Mouse (Mus musculus) liver, embryonic 14.5 days (tissue): ENCODE measurements around the gene Teddm2.

Source experiments
- CTCF ChIP-seq: IDR thresholded peaks from 2 replicates; pipeline ENCODE4 v1.5.1; 2016; ENCODE audit warnings: antibody characterized with exemption, low read depth, control low read depth
- EP300 ChIP-seq: IDR thresholded peaks from 2 replicates; pipeline ENCODE4 v1.6.1; 2016; ENCODE audit warnings: antibody characterized with exemption, low read depth

- TF ChIP-seq CTCF (no peak), EP300 (no peak)
These were observed 8.6 kb downstream of the Teddm2 start, which contains the start of gene Teddm1a for GRCm38 (mm10) chr1:153891442-153891841.
